Mouse (Mus musculus) gastrocnemius, postnatal 4 days (tissue): ENCODE results near the gene Lama4. TPM values are rescaled to one million over a fixed set of nuclear protein-coding genes. Genes with fewer than 3 reads are reported as not detected.

Experiments used
- DNase-seq, 2 experiments: peaks; one replicate each; pipeline ENCODE4 v3.0.0; 2021 to 2022; ENCODE audit warnings: low spot score in 2 of 2, mixed read lengths in 2 of 2
- total RNA-seq, 2 experiments: library from RNA; stranded (reverse); gene quantifications; 2 replicates each; pipeline ENCODE4 v1.2.3; 2021

Gene Lama4
- total RNA-seq, 2 experiments from 2014 or later: 173 to 197 TPM

- no peak for DNase-seq
These were observed 176.1 kb downstream of the Lama4 start for GRCm38 (mm10) chr10:39141401-39141800.

GRCm38 (mm10) chr10:39142216-39142615, 176.9 kb downstream of the Lama4 start:
- DNase-seq: no peak

GRCm38 (mm10) chr10:39156719-39157118, 191.4 kb downstream of the Lama4 start:
- no peak for DNase-seq

GRCm38 (mm10) chr10:39157321-39157720, 192.0 kb downstream of the Lama4 start:
- DNase-seq: no peak

GRCm38 (mm10) chr10:39158306-39158705, 193.0 kb downstream of the Lama4 start:
- no peak for DNase-seq

Other genes starting within 250 kb of the Lama4 start
- not detected for gene Rfpl4b, start 143.7 kb upstream of the Lama4 start, total RNA-seq
- 1 to 10 TPM; 3.2 to 4.8 TPM for gene Fam229b, start 168.4 kb downstream of the Lama4 start, total RNA-seq
- 1 to 10 TPM; 4.1 to 4.4 TPM for gene Tube1, start 168.5 kb downstream of the Lama4 start, total RNA-seq
- gene Ccn6, start 198.3 kb downstream of the Lama4 start, total RNA-seq: under 1 TPM; 0.31 to 0.32 TPM